Mouse (Mus musculus): ENCODE data around the gene Btbd2.
"Not testable (repeated sequence)": the region's sequence is repeated elsewhere in the genome, so short reads cannot be mapped to it uniquely, and the experiment has no call there.

Gene Btbd2

GRCm38 (mm10) chr10:80650392-80650791, 6.5 kb downstream of the Btbd2 start:
- no peak for DNase-seq (ENCODE audit: low spot score in 2 of 2)

- DNase-seq (ENCODE audit: low spot score in 2 of 2): not testable (repeated sequence)
Measured at GRCm38 (mm10) chr10:80649910-80650309, 7.0 kb downstream of the Btbd2 start.

GRCm38 (mm10) chr10:80646936-80647335, 9.9 kb downstream of the Btbd2 start:
- DNase-seq (ENCODE audit: low spot score in 2 of 2): no peak

- DNase-seq (ENCODE audit: low spot score in 2 of 2): no peak
Measured at GRCm38 (mm10) chr10:80635345-80635744, 21.5 kb downstream of the Btbd2 start.

DNA sequence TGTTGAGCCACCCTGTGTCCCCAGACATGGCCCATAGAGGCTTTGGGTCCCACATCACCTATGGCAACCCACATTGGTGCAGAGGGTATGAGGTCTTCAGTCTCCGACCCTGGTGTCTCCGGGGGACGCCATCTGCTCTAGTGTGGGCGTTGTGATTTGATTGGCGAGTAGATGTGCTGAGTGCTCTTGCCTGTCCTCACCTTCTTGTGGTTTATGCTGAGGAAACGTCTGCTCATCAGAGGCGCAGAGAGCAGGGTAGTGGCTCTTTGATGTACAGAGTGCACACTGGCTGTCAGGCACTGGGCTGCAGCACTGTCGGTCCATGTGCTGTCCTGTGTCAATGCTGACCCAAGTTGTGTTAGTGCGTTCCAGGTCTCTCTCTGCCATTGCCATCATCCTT, 27.9 kb downstream of the Btbd2 start:
- DNase-seq (ENCODE audit: low spot score in 2 of 2): no peak

DNA sequence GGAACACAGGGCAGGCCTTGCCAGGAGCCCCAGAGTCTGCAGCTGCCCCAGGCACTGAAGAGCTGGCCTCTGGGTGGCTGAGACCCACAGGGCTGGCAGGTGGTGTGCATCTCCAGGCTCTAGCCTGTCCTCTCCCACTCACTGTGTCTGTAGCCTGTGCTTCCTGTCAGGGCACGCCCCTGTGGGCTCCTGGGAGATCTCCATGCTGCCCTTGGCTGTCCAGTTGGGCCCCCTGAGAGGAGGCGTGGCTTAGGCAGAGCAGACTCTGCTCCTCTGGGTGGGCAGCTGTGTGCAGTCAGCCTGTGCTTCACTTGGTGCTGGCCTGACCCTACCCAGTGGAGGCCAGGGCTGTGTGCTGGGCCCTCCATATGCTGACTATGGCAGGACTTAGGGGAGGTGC, 29.2 kb downstream of the Btbd2 start:
- no peak for DNase-seq (ENCODE audit: low spot score in 2 of 2)

DNA sequence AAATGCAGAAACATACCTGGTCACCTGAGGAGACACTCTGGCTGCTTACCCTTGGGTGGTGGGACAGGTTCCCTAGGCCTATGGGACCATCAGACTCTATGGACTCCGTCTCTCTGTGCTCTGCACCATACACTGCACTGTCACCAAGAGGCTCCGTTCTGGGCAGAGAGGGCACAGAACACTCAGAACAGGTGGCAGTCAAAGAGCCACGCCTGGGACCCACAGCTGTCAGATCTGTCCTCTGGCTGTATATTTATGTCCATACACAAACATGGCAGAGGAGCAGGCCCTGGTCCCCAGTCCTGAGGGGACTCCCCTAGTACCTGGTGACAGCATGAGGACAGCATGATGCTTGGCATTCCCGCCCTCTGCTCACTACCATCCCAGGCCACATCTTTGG, 31.1 kb downstream of the Btbd2 start:
- no peak for DNase-seq (ENCODE audit: low spot score in 2 of 2)

DNA sequence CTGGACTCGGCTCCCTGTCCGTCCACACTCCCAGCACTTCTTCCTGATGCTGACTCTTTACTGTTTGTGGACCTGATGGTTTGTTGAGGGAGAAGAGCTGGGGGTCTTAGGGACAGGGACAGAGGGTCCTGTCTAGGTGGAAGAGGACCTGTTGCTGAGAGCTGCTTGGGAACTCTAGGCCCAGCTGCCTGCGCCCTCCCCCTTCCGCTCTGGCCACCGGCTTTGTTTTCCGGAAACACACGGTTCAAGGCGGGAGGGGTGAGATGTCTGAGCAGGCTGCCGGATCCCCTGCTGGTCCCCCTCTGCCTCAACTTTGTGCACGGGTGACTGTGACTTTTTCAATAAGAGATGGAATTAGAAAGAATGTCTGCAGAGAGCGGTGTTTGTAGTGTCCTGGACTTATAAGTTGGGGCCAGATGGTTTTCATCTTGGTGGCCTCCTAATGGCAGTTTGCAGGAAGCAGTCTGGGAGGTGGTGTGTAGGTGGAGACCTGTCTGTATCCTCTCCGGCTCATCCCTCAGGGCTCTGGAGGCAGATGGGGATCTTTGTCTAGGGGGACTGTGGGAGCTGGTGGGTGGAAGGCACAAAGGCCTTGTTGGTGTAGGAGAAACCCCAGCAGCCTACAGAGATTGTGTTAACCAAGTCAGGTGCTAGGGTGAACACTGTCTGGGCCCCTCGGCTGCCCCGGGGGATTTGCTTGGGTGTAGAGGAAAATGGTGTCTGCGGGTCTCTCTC, 33.2 kb downstream of the Btbd2 start:
- DNase-seq (ENCODE audit: low spot score in 2 of 2): peak; percentile 32 to 55

DNA sequence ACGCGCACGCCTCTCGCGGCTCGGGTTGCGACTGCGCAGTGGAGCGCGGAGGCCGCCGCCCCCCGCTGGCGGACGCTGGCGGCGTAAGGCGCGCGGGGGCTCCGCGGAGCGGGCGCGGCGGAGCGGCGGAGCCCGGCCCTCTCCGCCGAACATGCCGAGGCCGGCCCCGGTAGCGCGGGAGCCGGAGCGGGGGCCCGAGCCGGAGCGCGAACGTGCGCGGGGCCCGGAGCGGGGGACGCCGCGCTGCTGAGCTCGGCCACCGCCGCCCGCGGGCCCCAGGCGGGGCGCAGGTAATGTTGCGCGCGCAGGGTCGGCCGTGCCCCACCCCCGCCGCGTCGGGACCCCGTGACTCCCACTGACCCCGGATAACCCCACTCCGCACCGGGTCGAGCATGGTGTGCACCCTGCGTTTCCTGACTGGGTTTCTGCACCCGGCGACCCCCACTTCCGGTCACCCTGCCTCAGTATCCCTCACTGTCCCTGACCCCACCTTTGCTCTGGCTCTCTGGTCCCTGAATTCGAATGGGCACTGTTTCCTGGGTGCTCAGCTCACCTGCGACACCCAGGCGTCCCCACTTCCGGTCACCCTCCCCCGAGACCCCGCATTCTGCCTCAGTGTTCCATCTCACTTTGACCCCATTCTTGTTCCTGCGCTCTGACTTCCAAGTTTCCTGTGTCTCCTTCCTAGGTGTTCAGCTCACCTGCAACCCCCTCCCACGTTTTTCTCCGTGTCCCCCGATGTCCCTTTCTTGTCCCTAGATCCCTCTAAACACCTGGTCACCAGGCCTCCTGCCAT, 34.0 kb downstream of the Btbd2 start, which contains the start of gene Csnk1g2:
Gene Csnk1g2, plus strand, starts transcription at position 178 of the 796 bp plus-strand sequence.
- DNase-seq (ENCODE audit: low spot score in 2 of 2): peak; percentile 27 to 34

- peak; percentile 98 to 99 for DNase-seq (ENCODE audit: low spot score in 2 of 2)
Measured at GRCm38 (mm10) chr10:80621940-80622660, 34.8 kb downstream of the Btbd2 start.

DNA sequence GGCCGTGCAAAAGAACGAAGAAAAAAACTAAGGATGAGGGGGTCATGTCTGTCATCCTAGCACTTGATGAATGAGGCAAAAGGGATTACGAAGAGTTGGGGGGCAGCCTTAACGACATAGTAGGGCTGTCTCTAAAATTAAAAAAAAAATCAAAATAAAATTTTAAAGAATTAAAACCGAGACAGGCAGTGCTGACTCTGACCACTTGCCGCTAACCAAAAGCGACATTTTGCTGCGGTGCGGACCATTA, 35.3 kb downstream of the Btbd2 start:
- DNase-seq (ENCODE audit: low spot score in 2 of 2): no peak

DNA sequence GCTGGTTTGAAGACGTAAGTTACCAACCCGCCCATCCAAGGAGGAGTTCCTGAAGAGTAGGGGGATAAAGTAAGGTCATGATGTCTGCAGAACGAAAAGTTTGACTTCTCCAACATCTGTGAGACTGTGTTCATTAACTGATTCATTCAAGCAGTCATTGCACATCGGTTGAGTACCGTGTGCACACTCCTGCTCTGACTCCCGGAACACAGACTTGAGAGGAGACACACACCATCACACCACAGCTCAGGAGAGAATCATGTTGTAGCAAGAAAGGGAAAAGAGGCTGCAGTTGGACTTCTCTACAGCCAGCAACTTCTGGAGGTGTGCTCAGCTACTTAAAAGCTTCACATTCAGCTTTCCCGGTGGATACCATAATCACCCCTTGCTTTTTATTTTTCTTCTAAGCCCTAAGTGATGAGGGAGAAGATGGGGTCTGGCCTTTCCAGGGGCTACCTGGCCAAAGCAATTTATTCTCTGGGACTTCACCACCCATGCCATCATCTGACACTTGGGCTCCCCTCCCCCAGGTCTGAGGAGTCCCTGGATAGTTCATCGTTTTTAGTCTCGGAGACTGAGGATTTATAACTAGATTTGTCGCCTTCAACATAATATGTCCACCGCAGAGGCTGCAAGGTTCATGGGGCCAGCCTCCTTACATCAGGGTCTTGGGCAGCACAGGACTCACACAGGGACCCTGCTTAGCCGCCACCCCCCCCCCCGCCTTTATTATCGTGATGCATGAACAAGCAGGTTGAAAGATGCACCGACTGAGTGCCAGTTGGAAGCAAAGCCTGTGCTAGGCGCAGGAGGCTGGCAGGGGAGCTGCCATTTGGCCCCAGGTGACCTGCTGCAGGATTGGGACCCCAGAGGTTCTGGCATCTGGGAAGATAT, 35.8 kb downstream of the Btbd2 start:
- no peak for DNase-seq (ENCODE audit: low spot score in 2 of 2)

DNA sequence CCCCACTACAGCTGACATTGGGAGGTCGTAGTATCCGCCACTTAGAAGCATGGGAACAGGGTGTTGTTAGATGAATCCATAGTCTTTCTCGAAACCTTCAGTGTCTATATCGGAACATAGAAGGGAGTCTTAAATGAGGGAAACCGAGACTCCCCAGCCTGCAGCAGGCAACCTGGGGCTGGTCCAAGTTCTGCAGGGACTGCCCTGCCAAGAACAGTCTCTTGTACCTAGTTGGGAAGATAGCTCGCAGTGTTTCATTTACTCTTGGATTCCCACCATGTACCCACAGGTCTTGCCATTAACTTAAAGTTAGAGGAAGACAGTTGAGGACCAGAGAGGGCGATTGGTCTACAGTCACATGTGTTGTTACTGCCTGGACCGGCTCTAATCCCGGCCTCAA, 36.5 kb downstream of the Btbd2 start:
- no peak for DNase-seq (ENCODE audit: low spot score in 2 of 2)

DNA sequence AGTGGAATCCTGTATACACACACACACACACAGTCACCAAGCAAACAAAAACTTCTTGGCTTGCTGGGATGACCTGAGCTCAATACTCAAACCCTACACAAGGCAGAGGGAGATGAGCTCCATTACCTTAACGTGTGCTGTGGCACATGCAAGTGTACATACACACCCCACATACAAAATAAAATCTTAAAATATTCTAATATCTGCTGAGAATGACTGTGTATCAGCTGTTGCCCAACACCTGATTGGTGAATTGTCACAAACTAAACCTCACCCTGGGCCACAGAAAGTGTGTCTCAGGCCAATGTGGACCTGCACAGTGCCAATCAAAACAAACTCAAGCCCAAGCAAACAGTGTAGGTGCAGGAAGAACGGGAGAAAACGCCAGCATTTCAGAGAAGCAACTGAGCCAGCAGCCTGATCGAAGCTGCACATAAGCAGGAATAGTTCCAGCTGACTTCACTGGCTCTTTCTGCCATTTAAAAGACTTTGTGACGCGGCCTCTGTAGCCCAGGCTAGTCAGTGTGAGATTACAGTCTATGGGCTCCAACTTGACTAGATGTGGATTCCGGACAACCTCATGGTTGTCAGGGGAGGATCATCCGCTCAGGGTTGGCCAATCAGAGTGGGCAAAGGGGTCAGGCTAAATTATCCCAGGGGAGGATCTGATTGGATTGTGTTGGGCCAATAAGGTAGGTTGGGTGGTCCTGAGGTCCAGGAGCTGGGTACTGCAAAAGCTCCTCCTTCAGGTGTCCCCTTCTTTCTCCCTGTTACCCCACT, 37.2 kb downstream of the Btbd2 start:
- no peak for DNase-seq (ENCODE audit: low spot score in 2 of 2)

DNA sequence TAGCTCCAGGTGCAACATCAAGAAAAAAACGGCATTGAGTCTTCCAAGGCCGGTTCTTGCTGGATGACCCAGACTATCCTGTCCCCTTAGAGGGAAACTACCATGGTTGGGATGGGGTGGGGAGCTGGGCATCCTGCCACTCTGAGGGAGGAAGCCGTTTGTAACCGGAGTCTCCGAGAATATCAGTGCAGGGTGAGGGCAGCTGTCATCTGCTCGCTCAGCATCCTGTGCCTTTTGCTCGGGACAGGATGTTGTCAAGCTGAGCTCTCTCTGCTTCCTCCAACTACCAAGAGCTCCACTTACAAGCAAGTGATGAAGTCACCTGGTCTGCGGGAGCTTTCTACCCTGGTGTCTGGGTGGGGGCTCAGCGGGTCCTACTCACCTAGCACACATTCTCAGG, 38.7 kb downstream of the Btbd2 start:
- DNase-seq (ENCODE audit: low spot score in 2 of 2): no peak

- DNase-seq (ENCODE audit: low spot score in 2 of 2): no peak
Measured at GRCm38 (mm10) chr10:80614351-80614750, 42.5 kb downstream of the Btbd2 start.

GRCm38 (mm10) chr10:80613821-80614220, 43.0 kb downstream of the Btbd2 start:
- DNase-seq (ENCODE audit: low spot score in 2 of 2): no peak

DNA sequence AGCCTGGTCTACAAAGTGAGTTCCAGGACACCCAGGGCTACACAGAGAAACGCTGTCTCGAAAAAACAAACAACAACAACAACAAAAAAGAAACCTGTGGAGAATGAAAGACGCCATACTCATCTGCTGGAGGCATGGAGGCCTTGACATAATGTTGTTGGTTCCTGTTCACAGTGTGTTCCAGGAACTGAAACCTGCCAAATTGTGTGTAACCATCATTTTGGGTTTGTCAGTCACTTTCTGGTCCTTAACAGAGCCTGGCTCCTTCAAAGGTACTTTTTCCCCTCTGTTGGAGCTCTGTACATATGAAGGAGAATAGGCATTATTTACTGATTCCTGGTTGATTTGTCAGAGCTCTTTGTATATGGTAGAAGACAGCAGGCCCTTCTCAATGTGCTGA, 45.0 kb downstream of the Btbd2 start:
- no peak for DNase-seq (ENCODE audit: low spot score in 2 of 2)

- DNase-seq (ENCODE audit: low spot score in 2 of 2): no peak
Measured at GRCm38 (mm10) chr10:80611024-80611423, 45.8 kb downstream of the Btbd2 start.

DNA sequence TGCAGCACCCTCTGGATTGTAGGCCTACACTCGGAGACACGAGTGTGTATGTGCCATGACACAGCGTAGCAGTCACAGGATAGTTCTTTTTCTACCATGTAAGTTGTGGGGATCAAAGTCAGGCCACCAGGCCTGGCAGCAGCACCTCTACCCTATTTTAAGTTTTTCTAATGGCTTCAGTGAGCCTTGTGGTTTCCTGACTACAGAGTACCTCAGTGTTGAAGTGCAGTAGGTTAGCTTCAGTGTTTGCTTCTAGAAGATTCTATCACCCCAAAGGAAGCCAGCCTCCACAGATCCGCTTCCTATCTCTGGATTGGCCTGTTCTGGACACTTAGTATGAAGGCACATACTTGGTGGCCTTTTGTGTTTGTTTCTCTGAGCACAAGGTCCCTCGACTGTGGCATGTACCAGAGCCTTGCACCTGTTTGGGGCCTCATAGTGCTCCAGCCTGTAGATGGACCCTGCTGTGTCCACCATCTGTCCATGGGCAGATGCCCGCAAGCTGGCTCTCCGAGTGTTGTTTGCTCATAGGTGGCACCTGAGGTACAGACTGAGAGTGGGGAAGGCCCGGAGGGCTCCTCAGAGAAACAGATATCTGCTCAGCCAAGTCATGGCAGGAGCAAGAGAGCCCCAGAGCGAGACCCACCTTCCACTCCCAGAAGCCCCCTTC, 46.6 kb downstream of the Btbd2 start:
- DNase-seq (ENCODE audit: low spot score in 2 of 2): no peak
